Mouse (Mus musculus) G1E (cell line): Measurements from ENCODE around the gene Unc5c.

Experiments used
- CTCF ChIP-seq: IDR thresholded peaks from 2 replicates; pipeline ENCODE4 v1.5.1; 2012; ENCODE audit warnings: low read depth, low read length, inconsistent platforms, mixed read lengths
- GATA1 ChIP-seq: IDR thresholded peaks from 2 replicates; pipeline ENCODE4 v1.6.1; 2012; ENCODE audit warnings: borderline replicate concordance, low read length, inconsistent platforms, mixed read lengths
- GATA2 ChIP-seq: IDR thresholded peaks from 2 replicates; pipeline ENCODE4 v1.6.1; 2012; ENCODE audit warnings: low read depth, low read length, inconsistent platforms, borderline replicate concordance
- POLR2AphosphoS5 ChIP-seq: IDR thresholded peaks from 2 replicates; pipeline ENCODE4 v1.6.1; 2012; ENCODE audit warnings: low read depth, low read length, inconsistent platforms; ENCODE audit not compliant: insufficient replicate concordance
- TAL1 ChIP-seq: conservative IDR thresholded peaks from 2 replicates; pipeline ENCODE4 v1.6.1; 2012; ENCODE audit warnings: low read depth, low read length, inconsistent platforms, mixed read lengths

GRCm38 (mm10) chr3:141748694-141749381 lies 283.8 kb downstream of the Unc5c start:
- TF ChIP-seq CTCF (no peak), GATA2 (no peak), GATA1 (no peak), TAL1 (no peak), POLR2AphosphoS5 (no peak)
